Comparison of ENCODE assay signal across 32 mouse cellular contexts in genomic region chr4:130944112-130944511, GRCm38 (mm10). TPM values are rescaled to one million over a fixed set of nuclear protein-coding genes. Genes with fewer than 3 reads are reported as not detected.
DNase-seq lines count a peak whose midpoint lies in the region; ATAC-seq and TF ChIP-seq lines count a peak whose summit lies in the region.
"Had no signal": no experiment of that assay in that cellular context is flagged by ENCODE, and none has a peak within 500 bp of the region (broad histone marks: within the 10 kb centered on the region; RNA-seq: fewer than 3 reads in every experiment).

TSS of gene Matn1 (plus strand) at chr4:130944385.

- peak; percentile 13 for DNase-seq in gastrocnemius, adult 2 months
- no peak for DNase-seq in gastrocnemius, postnatal 4 days (ENCODE audit: low spot score in 2 of 2)
- DNase-seq in T-cell, adult 2 months (ENCODE audit: low spot score) = no peak
- DNase-seq in layer of hippocampus, postnatal 25 days (ENCODE audit: extremely low spot score in 1 of 2, low spot score in 1 of 2) = no peak
- DNase-seq: adrenal gland, postnatal 36 days; cerebellum, adult 11 months; cerebellum, postnatal 10 days; gastrocnemius, postnatal 14 days; heart, adult 18-20 months; heart, postnatal 10 days; kidney, adult 11 months; layer of hippocampus, adult 9-11 months; left cerebral cortex, postnatal 4 days; lung, postnatal 4 days; right cerebral cortex, adult 18-20 months; right cerebral cortex, postnatal 4 days; thymus, adult 2 months had no signal

- intact Hi-C loops in gastrocnemius, adult 2 months (cut with DNase I) = no loop called here

- peaks cover 37% of the 10 kb centered on the region for H3K27me3 ChIP-seq in E14TG2a.4 (ENCODE audit: insufficient read depth, low read length)
- H3K27me3 ChIP-seq in embryonic facial prominence, embryonic 15.5 days = no peaks in the 10 kb centered on the region
- H3K27me3 ChIP-seq: forebrain, embryonic 15.5 days had no signal

- no peak within 1 kb of the TSS for H3K4me3 ChIP-seq in gastrocnemius, adult 2 months
- 0 out of 2 replicates have a peak within 1 kb of the TSS, but pooled peaks have one; percentile 32 for H3K4me3 ChIP-seq in E14TG2a.4 (replicated peaks; ENCODE audit: low read length)
- H3K4me3 ChIP-seq in embryonic facial prominence, embryonic 15.5 days (replicated peaks) = peak within 1 kb of the TSS; percentile 3; the same call in 1 of the 2 replicates
- no peak within 1 kb of the TSS for H3K4me3 ChIP-seq in macrophage (ENCODE audit: inconsistent target)
- H3K4me3 ChIP-seq: forebrain, embryonic 15.5 days; heart, embryonic 12.5 days; hindbrain, embryonic 12.5 days; left cerebral cortex, adult 2 months; lung, embryonic 15.5 days; midbrain, embryonic 12.5 days; neural tube, embryonic 12.5 days had no signal

- H3K36me3 ChIP-seq in E14TG2a.4 (ENCODE audit: insufficient read depth, low read length) (no peaks in the 10 kb centered on the region), macrophage (ENCODE audit: inconsistent target) (no peaks in the 10 kb centered on the region)
- H3K36me3 ChIP-seq in embryonic facial prominence, embryonic 15.5 days = no peaks in the 10 kb centered on the region
- H3K36me3 ChIP-seq: forebrain, embryonic 15.5 days; heart, embryonic 12.5 days; hindbrain, embryonic 12.5 days; lung, embryonic 15.5 days; midbrain, embryonic 12.5 days; neural tube, embryonic 12.5 days had no signal

- no peak within 1 kb of the TSS for H3K9ac ChIP-seq in embryonic facial prominence, embryonic 15.5 days
- H3K9ac ChIP-seq: forebrain, embryonic 15.5 days; heart, embryonic 12.5 days; hindbrain, embryonic 12.5 days; liver, embryonic 14.5 days; lung, embryonic 15.5 days; midbrain, embryonic 12.5 days; neural tube, embryonic 12.5 days had no signal

- peaks cover 50% of the 10 kb centered on the region for H3K4me1 ChIP-seq in E14TG2a.4 (replicated peaks; ENCODE audit: low read depth, low read length)
- peaks cover 11% of the 10 kb centered on the region for H3K4me1 ChIP-seq in embryonic facial prominence, embryonic 15.5 days
- H3K4me1 ChIP-seq: hindbrain, embryonic 12.5 days; lung, embryonic 15.5 days had no signal

- H3K79me2 ChIP-seq in macrophage (ENCODE audit: inconsistent target) = no peaks in the 10 kb centered on the region

- no peak for ATAC-seq in embryonic facial prominence, embryonic 15.5 days (ENCODE audit: insufficient number of reproducible peaks, low FRiP score, low TSS enrichment, low read depth)
- ATAC-seq in frontal cortex, adult (ENCODE audit: low TSS enrichment) = no peak
- ATAC-seq: forebrain, embryonic 15.5 days had no signal

- H3K9me3 ChIP-seq in E14TG2a.4 (ENCODE audit: low read length) = no peaks in the 10 kb centered on the region
- no peaks in the 10 kb centered on the region for H3K9me3 ChIP-seq in embryonic facial prominence, embryonic 15.5 days (replicated peaks)
- H3K9me3 ChIP-seq: forebrain, embryonic 15.5 days; heart, embryonic 12.5 days; hindbrain, embryonic 12.5 days; lung, embryonic 15.5 days; midbrain, embryonic 12.5 days; neural tube, embryonic 12.5 days had no signal

- no peak for TF ChIP-seq CTCF in gastrocnemius, adult 2 months (IDR thresholded peaks at IDR 0.05)
- TF ChIP-seq CTCF in E14TG2a.4 (conservative IDR thresholded peaks at IDR 0.05; ENCODE audit: low read length) = no peak

- WGBS in embryonic facial prominence, embryonic 15.5 days = 37% methylated on average over 6 of the region's 6 CpGs
- WGBS in macrophage (ENCODE audit: missing documents) = 73% methylated on average over 6 of the region's 6 CpGs

- no peak within 1 kb of the TSS for H3K4me2 ChIP-seq in embryonic facial prominence, embryonic 15.5 days (replicated peaks)
- H3K4me2 ChIP-seq: forebrain, embryonic 15.5 days; heart, embryonic 12.5 days; hindbrain, embryonic 12.5 days; lung, embryonic 15.5 days; midbrain, embryonic 12.5 days; neural tube, embryonic 12.5 days had no signal

- no peak within 1 kb of the TSS for H3K27ac ChIP-seq in gastrocnemius, adult 2 months
- no peak within 1 kb of the TSS for H3K27ac ChIP-seq in embryonic facial prominence, embryonic 15.5 days (replicated peaks)
- peak within 1 kb of the TSS; percentile 10; the same call in 1 of the 2 replicates for H3K27ac ChIP-seq in macrophage
- H3K27ac ChIP-seq: forebrain, embryonic 15.5 days; hindbrain, embryonic 12.5 days; left cerebral cortex, adult 2 months; liver, embryonic 14.5 days; lung, embryonic 15.5 days; midbrain, embryonic 12.5 days; neural tube, embryonic 12.5 days had no signal

RNA-seq across cellular contexts. Expression of gene Matn1, which starts in this region (rescaled TPM):
- not detected for total RNA-seq in gastrocnemius, adult 2 months (2021)
- total RNA-seq in gastrocnemius, postnatal 4 days (2021) = not detected
- 31.2 and 85.1 TPM in 2 replicates for polyA plus RNA-seq in embryonic facial prominence, embryonic 15.5 days (2015; fragmentation: Nextera tagmentation; extraction: Ambion mirVana)
- 1 to 10 TPM in 6 of 26 experiments, under 1 TPM in 10, not detected in 10; 0.32 to 1.6 (median 0.79) TPM for total RNA-seq in macrophage (2018; cell fraction: chromatin; rRNA removed)
- under 1 TPM in 24 of 26 experiments, not detected in 2; 0.11 to 0.59 (median 0.26) TPM for total RNA-seq in macrophage (2018; cell fraction: cytosol; rRNA removed)
- total RNA-seq in macrophage (2018; cell fraction: nucleus; rRNA removed) = under 1 TPM in 15 of 26 experiments, not detected in 11; 0.27 to 0.96 (median 0.48) TPM
- polyA plus RNA-seq in macrophage (2018) = 0.07 to 0.80 TPM (median 0.16 TPM) in 3 replicates
- total RNA-seq in layer of hippocampus, postnatal 25 days (2021) = 1 to 10 TPM; 2.0 to 2.1 TPM
- total RNA-seq: adrenal gland, adult 18-20 months; adrenal gland, postnatal 36 days; gastrocnemius, postnatal 14 days; heart, adult 18-20 months; heart, postnatal 10 days; monocyte, adult 5-6 weeks had no signal
- polyA plus RNA-seq: forebrain, embryonic 15.5 days; large intestine, adult 2 months had no signal

Comparison
In these comparisons a context has a peak if more than half of its experiments do, and no peak if none do; other contexts are left out.
1. RNA of gene Matn1 (polyA plus RNA-seq): 31.2 to 85.1 TPM in embryonic facial prominence, embryonic 15.5 days; 0.07 to 0.80 TPM in macrophage; every median in the first group is over 10 times any median in the second.
2. Peak in DNase-seq in gastrocnemius, adult 2 months; RNA of the gene not detected or under 1 TPM.
3. H3K4me3 ChIP-seq: peak in E14TG2a.4 (single experiment) and embryonic facial prominence, embryonic 15.5 days (single experiment); none in gastrocnemius, adult 2 months (single experiment) and macrophage (single experiment).